Mouse (Mus musculus) layer of hippocampus, postnatal 10 days (tissue): Measurements from ENCODE around the gene Immp2l. TPM values are rescaled to one million over a fixed set of nuclear protein-coding genes. Genes with fewer than 3 reads are reported as not detected.

Experiments
- DNase-seq, 2 experiments: peaks; one replicate each; pipeline ENCODE4 v3.0.0; 2021; ENCODE audit warnings: low spot score in 2 of 2
- total RNA-seq, 2 experiments: library from RNA; stranded (reverse); gene quantifications; 2 replicates each; pipeline ENCODE4 v1.2.3; 2021

The Immp2l gene
- total RNA-seq, 2 experiments from 2014 or later, result 3.3 to 5.7 TPM

DNA sequence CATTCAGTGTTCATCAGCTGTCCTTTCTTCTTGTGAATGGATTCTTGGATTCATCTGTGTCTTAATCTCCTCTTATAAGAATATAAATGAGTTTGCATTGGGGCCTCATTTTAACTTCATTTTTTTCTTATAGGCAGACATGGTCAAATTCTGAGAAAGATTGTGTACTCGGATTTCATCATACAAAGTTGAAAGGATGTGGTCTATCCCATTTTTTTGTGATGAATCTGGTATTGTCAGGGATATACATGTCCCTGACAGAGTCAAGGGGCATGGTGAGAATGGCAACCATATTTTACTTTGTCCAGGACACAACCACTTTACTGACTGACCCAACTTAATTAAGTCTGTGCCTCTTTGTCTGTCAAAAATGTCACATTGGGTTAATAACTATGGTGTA is 925.5 kb downstream of the Immp2l start:
- no peak for DNase-seq

DNA sequence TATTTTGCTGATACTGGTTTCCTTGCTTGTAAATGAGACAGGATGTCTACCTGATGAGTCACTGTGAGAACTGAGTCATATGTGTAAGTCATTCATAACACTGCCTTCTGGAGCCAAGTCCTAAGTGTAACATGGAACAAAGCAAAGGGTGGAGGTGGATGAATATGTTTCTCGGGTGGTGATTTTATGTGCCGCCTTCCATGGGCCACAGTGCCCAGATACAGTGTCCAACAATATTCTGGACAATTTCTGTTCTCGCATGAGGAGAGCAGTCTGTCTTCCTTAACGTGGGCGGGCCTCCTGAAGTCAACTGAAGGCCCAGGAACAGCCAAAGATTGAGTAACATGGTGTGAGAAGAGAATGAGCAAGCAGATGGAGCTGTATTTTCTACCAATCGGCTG is 926.0 kb downstream of the Immp2l start:
- DNase-seq, result no peak

DNA sequence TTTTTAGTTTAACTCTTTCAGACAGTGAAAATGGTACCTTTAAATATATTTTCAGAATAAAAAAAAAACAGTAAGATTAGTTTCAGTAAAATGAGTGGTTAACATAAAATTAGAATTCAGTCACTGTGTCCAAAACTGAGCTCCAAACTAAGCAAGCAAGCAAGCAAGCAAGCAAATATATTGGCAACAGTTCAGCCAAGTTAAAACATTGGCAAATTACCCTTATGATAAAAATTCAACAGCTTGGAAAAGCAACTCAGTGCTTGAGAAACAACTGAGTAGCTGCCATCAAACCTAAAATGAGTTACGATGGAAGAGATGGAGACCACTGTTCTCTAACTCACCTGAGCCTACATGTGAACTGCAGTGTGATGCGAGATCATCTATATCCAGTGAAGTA is 926.8 kb downstream of the Immp2l start:
- DNase-seq, result no peak

DNA sequence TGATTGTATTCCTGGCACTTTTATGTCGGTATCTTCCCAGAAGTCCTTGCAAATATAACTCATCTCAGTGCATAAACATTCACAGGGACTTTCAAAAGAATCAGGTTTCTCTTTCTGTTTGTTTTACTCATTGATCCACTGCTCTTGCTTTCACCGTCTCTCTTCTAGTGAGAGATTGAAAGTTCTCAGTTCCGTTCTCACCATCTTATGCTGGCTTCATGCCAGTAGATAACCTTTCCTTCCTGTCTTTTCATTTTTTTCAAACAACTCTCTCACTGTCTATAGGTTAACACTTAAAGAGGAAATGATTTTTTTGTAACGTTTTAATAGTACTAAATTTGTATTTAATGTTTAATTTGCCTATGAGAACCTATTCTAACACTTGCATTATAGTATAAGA is 937.1 kb downstream of the Immp2l start:
- no peak for DNase-seq

DNA sequence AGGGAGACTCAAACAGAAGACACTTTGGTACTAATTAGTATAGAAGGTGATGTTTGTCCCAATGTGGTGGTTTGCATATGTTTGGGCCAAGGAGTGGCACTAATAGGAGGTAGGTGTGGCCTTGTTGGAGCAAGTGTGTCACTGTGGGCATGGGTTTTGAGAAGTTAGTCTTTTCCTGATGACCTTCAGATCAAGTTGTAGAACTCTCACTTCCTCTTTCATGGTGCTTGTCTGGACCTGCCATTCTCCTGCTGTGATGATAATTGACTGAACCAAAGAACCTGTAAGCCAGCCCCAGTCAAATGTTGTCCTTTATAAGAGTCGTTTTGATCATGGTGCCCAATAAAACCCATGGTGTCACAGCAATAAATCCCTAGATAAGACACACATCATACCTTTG is 967.5 kb downstream of the Immp2l start:
- DNase-seq, result no peak
